Mouse (Mus musculus): ENCODE results near the gene St8sia1. TPM values are rescaled to one million over a fixed set of nuclear protein-coding genes. Genes with fewer than 3 reads are reported as not detected.

Gene St8sia1
- polyA plus RNA-seq, 1 experiment from 2014 or later = 8.4 TPM

DNA sequence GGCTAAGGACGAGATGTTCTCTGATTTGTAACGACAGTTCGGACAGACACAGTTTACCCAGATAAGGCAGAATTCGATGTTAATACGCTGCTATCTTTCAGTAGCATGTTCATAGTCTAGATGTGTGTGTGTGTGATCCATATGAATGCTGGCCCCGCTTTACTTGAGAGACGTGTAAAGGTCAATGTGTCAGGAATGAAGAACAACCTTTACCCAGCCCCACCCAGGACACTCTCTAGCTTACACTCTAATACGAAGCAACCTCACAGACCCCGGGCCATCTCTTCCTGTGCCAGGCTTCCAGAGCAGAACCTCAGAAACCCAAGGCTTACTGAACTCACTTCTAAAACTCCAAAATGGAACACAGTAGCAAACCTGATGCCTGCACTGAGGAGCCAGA lies 165.4 kb downstream of the St8sia1 start:
- H3K4me3 ChIP-seq (replicated peaks; ENCODE audit: low read depth, low read length) = no peak overlapping the region
- H3K9ac ChIP-seq (replicated peaks; ENCODE audit: low read length) = no peak overlapping the region
- no peaks in the 10 kb centered on the region; the same call in 1 of the 2 replicates for H3K4me1 ChIP-seq (ENCODE audit: control insufficient read depth, insufficient read depth, low read length)
- DNase-seq (no peak), ATAC-seq (ENCODE audit: low FRiP score, low TSS enrichment) (no peak)
- no peak overlapping the region for H3K4me2 ChIP-seq (ENCODE audit: low read length)
- H3K27me3 ChIP-seq (ENCODE audit: control insufficient read depth, insufficient read depth, low read length) = no peaks in the 10 kb centered on the region
- no peak overlapping the region for H3K27ac ChIP-seq (replicated peaks; ENCODE audit: low read depth, low read length)
- no peaks in the 10 kb centered on the region for H3K36me3 ChIP-seq (ENCODE audit: control insufficient read depth, insufficient read depth, low read length)
- WGBS = 66% methylated on average over 9 of the region's 9 CpGs
- no peaks in the 10 kb centered on the region for H3K9me3 ChIP-seq (ENCODE audit: control insufficient read depth, low read length)

DNA sequence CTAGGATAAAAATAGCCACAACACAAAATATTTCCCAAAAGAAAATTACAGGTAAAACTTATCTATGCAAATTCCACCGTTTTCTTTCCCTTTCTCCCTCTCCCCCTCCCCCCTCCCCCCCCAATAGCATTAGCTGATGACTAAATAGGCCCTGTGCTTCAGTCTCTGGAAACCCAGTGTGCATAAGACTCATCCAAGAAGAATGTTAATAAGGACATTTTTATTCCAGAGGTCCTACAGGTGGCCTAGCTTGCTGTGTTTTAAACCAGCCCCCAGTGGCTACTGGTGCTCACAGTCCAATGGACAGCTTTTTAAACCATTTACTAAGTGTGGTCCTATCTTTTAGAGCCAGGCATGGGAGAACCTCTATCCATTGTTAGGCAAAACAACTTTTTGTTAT lies 166.3 kb downstream of the St8sia1 start:
- no peaks in the 10 kb centered on the region for H3K36me3 ChIP-seq (ENCODE audit: control insufficient read depth, insufficient read depth, low read length)
- H3K27me3 ChIP-seq (ENCODE audit: control insufficient read depth, insufficient read depth, low read length) = no peaks in the 10 kb centered on the region
- 71% methylated on average over 1 of the region's 1 CpGs for WGBS
- H3K27ac ChIP-seq (replicated peaks; ENCODE audit: low read depth, low read length) = no peak overlapping the region
- H3K4me3 ChIP-seq (replicated peaks; ENCODE audit: low read depth, low read length) = no peak overlapping the region
- no peaks in the 10 kb centered on the region for H3K9me3 ChIP-seq (ENCODE audit: control insufficient read depth, low read length)
- ATAC-seq (ENCODE audit: low FRiP score, low TSS enrichment) (no peak), DNase-seq (no peak)
- H3K9ac ChIP-seq (replicated peaks; ENCODE audit: low read length) = no peak overlapping the region
- peaks cover 2% of the 10 kb centered on the region for H3K4me1 ChIP-seq (ENCODE audit: control insufficient read depth, insufficient read depth, low read length)
- no peak overlapping the region for H3K4me2 ChIP-seq (ENCODE audit: low read length)

DNA sequence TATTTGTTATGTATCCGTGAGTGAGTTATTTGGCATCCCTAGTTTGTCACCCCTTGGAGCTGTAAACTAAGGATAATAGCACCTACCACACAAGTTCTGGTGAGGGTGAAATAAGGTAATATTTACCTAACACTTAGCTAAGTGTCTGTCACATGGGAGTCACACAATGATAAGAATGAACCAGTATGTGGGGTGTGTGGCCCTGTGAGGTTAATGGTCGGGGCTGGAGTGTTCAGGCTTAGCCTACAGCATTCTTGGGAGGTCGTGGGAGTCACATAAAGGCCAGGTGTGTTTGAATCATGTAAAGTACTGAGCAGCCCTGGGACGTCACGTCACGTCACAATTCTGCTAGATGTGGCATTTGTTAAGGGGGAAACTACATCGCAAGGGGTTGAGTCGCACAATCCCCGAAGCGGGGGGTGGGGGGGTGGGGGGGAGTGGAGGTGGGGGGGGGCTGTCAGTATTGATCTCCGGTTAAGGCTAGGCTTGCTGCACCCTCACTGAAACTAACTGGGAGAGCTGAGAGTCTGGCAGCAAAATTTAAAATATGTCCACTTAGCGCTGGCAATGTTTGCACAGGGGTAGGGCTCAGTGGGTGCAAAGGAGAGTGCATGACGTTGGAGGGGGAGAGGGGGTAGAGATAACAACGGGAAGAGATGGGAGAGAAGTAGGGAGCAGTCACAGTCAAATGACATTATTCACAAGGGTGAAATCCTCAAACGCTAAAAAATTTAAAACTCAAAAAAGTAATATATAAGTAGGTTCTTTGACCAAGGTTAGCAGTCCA lies 168.4 kb downstream of the St8sia1 start:
- no peak for ATAC-seq (ENCODE audit: low FRiP score, low TSS enrichment)
- Histone ChIP-seq H3K9ac (replicated peaks; ENCODE audit: low read length) (no peak overlapping the region), H3K4me1 (ENCODE audit: control insufficient read depth, insufficient read depth, low read length) (peaks cover 10% of the 10 kb centered on the region), H3K9me3 (ENCODE audit: control insufficient read depth, low read length) (no peaks in the 10 kb centered on the region), H3K36me3 (ENCODE audit: control insufficient read depth, insufficient read depth, low read length) (no peaks in the 10 kb centered on the region), H3K4me3 (replicated peaks; ENCODE audit: low read depth, low read length) (no peak overlapping the region), H3K27ac (replicated peaks; ENCODE audit: low read depth, low read length) (no peak overlapping the region), H3K4me2 (ENCODE audit: low read length) (no peak overlapping the region), H3K27me3 (ENCODE audit: control insufficient read depth, insufficient read depth, low read length) (no peaks in the 10 kb centered on the region)
- DNase-seq = no peak
- WGBS = 81% methylated on average over 15 of the region's 15 CpGs

DNA sequence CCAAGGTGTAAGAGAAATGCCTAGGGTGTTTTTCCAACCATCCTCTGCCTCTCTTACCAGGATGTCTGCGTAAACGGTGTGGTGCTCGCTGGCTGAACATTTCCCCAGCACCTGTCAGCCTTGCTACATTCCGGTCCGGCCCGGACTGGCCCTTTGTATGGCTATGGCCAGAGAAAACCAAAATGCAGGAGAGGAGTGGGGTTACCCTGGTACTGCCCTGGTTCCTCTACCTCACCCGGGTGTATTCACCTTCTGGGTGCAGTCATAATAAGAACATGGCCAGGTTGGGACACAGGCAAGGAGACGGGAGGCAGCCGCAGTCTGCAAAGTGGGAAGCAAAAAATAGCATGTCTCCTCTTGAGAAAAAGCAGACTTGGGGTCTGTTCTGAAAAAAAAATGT lies 169.2 kb downstream of the St8sia1 start:
- ATAC-seq (ENCODE audit: low FRiP score, low TSS enrichment) = no peak
- Histone ChIP-seq H3K4me1 (ENCODE audit: control insufficient read depth, insufficient read depth, low read length) (peaks cover 10% of the 10 kb centered on the region), H3K4me2 (ENCODE audit: low read length) (no peak overlapping the region), H3K27me3 (ENCODE audit: control insufficient read depth, insufficient read depth, low read length) (no peaks in the 10 kb centered on the region), H3K27ac (replicated peaks; ENCODE audit: low read depth, low read length) (no peak overlapping the region), H3K9ac (replicated peaks; ENCODE audit: low read length) (no peak overlapping the region), H3K36me3 (ENCODE audit: control insufficient read depth, insufficient read depth, low read length) (no peaks in the 10 kb centered on the region), H3K9me3 (ENCODE audit: control insufficient read depth, low read length) (no peaks in the 10 kb centered on the region), H3K4me3 (replicated peaks; ENCODE audit: low read depth, low read length) (no peak overlapping the region)
- WGBS = 92% methylated on average over 9 of the region's 9 CpGs
- no peak for DNase-seq

DNA sequence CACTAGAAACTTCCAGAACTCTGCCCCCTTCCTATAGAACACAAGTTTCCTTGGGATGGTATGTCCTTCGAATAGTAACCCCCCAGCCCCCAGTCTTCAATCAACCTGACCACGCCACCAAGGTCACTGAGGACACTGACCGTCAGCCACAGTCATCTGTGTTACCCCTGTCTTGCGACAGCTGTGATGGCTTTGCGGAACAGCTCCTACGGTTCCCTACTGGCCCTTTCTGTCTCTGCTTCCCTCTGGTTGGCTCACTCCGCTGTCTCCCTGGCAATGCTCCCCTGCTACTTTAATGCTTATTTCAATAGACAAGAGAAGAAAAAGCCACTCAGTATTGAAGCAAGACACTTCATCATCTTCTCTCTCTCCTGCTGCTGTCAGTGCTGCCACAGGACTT lies 170.8 kb downstream of the St8sia1 start:
- DNase-seq = peak; percentile 60
- no peaks in the 10 kb centered on the region for H3K36me3 ChIP-seq (ENCODE audit: control insufficient read depth, insufficient read depth, low read length)
- no peak overlapping the region for H3K27ac ChIP-seq (replicated peaks; ENCODE audit: low read depth, low read length)
- no peak overlapping the region for H3K9ac ChIP-seq (replicated peaks; ENCODE audit: low read length)
- H3K9me3 ChIP-seq (ENCODE audit: control insufficient read depth, low read length) = no peaks in the 10 kb centered on the region
- no peak overlapping the region for H3K4me3 ChIP-seq (replicated peaks; ENCODE audit: low read depth, low read length)
- no peaks in the 10 kb centered on the region for H3K27me3 ChIP-seq (ENCODE audit: control insufficient read depth, insufficient read depth, low read length)
- H3K4me2 ChIP-seq (ENCODE audit: low read length) = no peak overlapping the region
- H3K4me1 ChIP-seq (ENCODE audit: control insufficient read depth, insufficient read depth, low read length) = peaks cover 10% of the 10 kb centered on the region
- ATAC-seq (ENCODE audit: low FRiP score, low TSS enrichment) = no peak
- 18% methylated on average over 7 of the region's 7 CpGs for WGBS

DNA sequence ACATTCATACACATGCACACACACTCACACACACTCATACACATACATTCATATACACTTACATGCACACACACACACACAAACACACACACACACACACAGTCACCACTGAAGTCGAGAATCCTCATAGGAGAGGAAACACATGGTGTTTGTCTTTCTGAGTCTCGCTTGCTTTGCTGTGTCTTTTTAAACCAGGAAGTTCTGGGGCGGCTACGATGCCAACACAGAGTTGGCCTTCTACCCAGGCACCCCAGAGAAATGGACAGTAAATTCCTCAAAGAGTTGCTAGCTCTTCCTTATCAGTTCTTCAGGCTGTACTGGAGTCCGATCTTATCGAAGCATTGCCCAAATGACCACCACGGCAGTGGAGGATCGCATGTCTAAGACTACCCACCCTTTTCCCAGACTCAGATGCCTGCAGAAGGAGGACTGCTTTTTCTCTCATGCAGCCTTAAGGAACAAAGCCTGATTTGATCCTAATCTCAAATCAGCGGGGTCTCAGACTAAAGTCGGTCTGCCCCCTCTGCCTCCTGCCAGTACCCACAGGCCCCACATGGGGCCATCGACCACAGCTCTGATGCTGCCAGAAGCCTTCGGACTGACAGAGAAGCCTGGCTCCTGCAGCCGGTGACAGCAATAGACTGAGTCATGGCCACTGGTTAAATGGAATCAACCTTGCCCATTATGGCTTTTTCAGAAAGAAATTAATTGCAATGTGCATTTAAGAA lies 171.8 kb downstream of the St8sia1 start:
- WGBS = 40% methylated on average over 13 of the region's 13 CpGs
- no peaks in the 10 kb centered on the region for H3K9me3 ChIP-seq (ENCODE audit: control insufficient read depth, low read length)
- H3K4me3 ChIP-seq (replicated peaks; ENCODE audit: low read depth, low read length) = no peak overlapping the region
- no peaks in the 10 kb centered on the region for H3K36me3 ChIP-seq (ENCODE audit: control insufficient read depth, insufficient read depth, low read length)
- H3K4me2 ChIP-seq (ENCODE audit: low read length) = no peak overlapping the region
- no peaks in the 10 kb centered on the region for H3K27me3 ChIP-seq (ENCODE audit: control insufficient read depth, insufficient read depth, low read length)
- peak; percentile 52 for DNase-seq
- H3K9ac ChIP-seq (replicated peaks; ENCODE audit: low read length) = 0 out of 2 replicates have a peak overlapping the region, but pooled peaks have one; percentile 16
- ATAC-seq (ENCODE audit: low FRiP score, low TSS enrichment) = no peak
- no peak overlapping the region for H3K27ac ChIP-seq (replicated peaks; ENCODE audit: low read depth, low read length)
- H3K4me1 ChIP-seq (ENCODE audit: control insufficient read depth, insufficient read depth, low read length) = peaks cover 10% of the 10 kb centered on the region

DNA sequence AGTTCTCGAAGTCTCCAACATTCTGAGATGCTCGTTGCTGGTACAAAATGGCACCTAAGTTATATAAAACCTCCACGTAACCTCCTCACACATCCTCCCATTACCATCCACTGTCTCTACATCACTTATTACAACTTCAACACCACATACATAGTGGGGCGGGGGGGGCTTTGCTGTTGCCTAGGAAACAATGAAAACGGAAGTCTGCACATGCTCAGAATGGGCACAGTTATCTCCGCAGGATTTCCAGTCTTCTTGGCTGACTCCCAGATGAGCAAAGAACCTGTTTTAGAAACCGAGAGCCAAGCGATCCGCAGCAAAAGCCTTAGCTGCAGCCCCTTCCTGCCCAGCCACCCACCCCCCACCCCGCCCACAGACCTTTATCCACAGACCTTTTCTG lies 174.5 kb downstream of the St8sia1 start:
- H3K4me3 ChIP-seq (replicated peaks; ENCODE audit: low read depth, low read length) = no peak overlapping the region
- H3K4me1 ChIP-seq (ENCODE audit: control insufficient read depth, insufficient read depth, low read length) = peaks cover 10% of the 10 kb centered on the region
- no peak overlapping the region for H3K27ac ChIP-seq (replicated peaks; ENCODE audit: low read depth, low read length)
- no peaks in the 10 kb centered on the region for H3K9me3 ChIP-seq (ENCODE audit: control insufficient read depth, low read length)
- no peak overlapping the region for H3K4me2 ChIP-seq (ENCODE audit: low read length)
- H3K27me3 ChIP-seq (ENCODE audit: control insufficient read depth, insufficient read depth, low read length) = no peaks in the 10 kb centered on the region
- WGBS = 91% methylated on average over 10 of the region's 10 CpGs
- DNase-seq = no peak
- H3K9ac ChIP-seq (replicated peaks; ENCODE audit: low read length) = no peak overlapping the region
- H3K36me3 ChIP-seq (ENCODE audit: control insufficient read depth, insufficient read depth, low read length) = no peaks in the 10 kb centered on the region
- ATAC-seq (ENCODE audit: low FRiP score, low TSS enrichment) = no peak

DNA sequence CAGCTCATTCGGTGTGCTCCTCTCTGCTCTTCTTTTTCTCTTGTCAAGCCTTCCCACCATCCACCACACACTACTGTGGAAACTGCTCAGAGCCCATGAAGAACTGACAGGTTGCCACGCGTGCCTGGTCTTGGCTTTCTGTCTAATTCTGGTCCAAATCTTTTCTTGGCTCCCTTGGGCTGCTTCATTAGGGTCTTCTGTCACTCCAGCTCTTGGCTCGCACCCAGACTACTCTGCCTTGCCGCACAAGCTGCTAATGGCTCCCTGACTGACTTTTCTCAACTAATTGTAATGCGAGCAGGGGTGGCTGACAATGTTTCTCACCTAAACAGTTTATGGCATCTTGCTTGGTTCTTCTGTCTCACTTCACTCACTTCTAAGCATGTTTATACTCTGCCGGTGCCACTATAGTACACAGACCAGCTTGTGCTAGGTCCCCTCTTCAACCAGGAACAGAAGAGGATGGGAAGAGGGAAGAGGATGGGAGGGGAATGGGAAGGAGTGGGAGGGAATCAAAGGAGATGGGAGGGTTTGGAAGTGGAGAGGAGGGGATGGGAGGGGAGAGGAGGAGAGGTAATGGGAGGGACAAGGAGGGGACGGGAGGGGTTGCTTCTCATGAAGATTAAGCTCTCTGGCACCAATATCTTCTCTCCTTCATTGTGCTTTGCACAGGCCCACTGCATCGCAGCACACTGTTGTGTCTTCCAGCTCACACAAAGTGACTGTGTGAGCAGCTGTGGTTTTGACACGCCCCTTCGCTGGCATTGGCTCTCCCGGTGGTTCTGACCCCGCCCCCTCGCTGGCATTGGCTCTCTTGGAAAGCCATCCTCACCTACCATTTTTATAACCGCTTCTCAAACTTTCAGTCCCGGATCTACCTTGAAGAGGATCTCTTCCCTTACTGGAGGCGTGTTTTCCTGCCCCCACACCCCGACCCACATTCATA lies 175.9 kb downstream of the St8sia1 start:
- H3K27ac ChIP-seq (replicated peaks; ENCODE audit: low read depth, low read length) = no peak overlapping the region
- peak; percentile 62 for ATAC-seq (ENCODE audit: low FRiP score, low TSS enrichment)
- 60% methylated on average over 18 of the region's 18 CpGs for WGBS

More for the DNA sequence above, 175.9 kb downstream of the St8sia1 start:
- no peak overlapping the region for H3K4me2 ChIP-seq (ENCODE audit: low read length)
- no peaks in the 10 kb centered on the region for H3K36me3 ChIP-seq (ENCODE audit: control insufficient read depth, insufficient read depth, low read length)
- H3K9me3 ChIP-seq (ENCODE audit: control insufficient read depth, low read length) = no peaks in the 10 kb centered on the region
- H3K9ac ChIP-seq (replicated peaks; ENCODE audit: low read length) = no peak overlapping the region
- no peak overlapping the region for H3K4me3 ChIP-seq (replicated peaks; ENCODE audit: low read depth, low read length)
- H3K27me3 ChIP-seq (ENCODE audit: control insufficient read depth, insufficient read depth, low read length) = no peaks in the 10 kb centered on the region
- H3K4me1 ChIP-seq (ENCODE audit: control insufficient read depth, insufficient read depth, low read length) = peaks cover 10% of the 10 kb centered on the region; the same call in 1 of the 2 replicates
- DNase-seq = peak; percentile 46

All from midbrain, embryonic 14.5 days (tissue).